Mouse (Mus musculus): ENCODE measurements around the gene Hnf1a. TPM values are rescaled to one million over a fixed set of nuclear protein-coding genes. Genes with fewer than 3 reads are reported as not detected.

Gene Hnf1a
- polyA plus RNA-seq, 1 experiment from 2014 or later = 0.05 TPM

DNA sequence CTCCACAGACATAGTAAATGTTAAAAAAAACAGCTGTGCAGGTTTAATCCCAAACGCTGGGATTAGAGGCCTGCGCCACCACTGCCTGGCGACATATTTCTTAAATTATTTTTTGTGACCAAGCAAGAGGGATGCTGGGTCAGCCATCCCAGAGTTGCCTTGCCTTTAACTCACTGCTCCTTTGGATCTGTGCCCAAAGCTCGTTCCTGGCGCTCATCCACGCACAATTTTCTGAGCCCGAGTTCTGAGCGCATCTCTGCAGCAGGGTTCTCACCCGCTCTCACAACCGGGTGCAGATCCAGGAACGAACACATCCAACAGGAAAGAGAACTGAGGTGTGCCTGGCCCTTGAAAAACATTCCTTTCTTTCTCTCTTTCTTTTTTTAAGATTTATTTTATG is 7.6 kb upstream of the Hnf1a start:
- ATAC-seq (ENCODE audit: low FRiP score, low read depth) = no peak
- no peak overlapping the region for H3K4me2 ChIP-seq (replicated peaks)
- no peak overlapping the region for H3K4me3 ChIP-seq
- 77% methylated on average over 11 of the region's 11 CpGs for WGBS
- H3K36me3 ChIP-seq = no peaks in the 10 kb centered on the region
- H3K4me1 ChIP-seq = peaks cover 16% of the 10 kb centered on the region
- H3K27me3 ChIP-seq = no peaks in the 10 kb centered on the region
- no peaks in the 10 kb centered on the region for H3K9me3 ChIP-seq
- no peak overlapping the region for H3K9ac ChIP-seq (replicated peaks)
- H3K27ac ChIP-seq (replicated peaks) = no peak overlapping the region

GRCm38 (mm10) chr5:114976935-114977334 is 6.0 kb upstream of the Hnf1a start:
- no peaks in the 10 kb centered on the region for H3K9me3 ChIP-seq
- ATAC-seq (ENCODE audit: low FRiP score, low read depth) = no peak
- no peaks in the 10 kb centered on the region for H3K27me3 ChIP-seq
- H3K9ac ChIP-seq (replicated peaks) = no peak overlapping the region
- H3K4me1 ChIP-seq = peaks cover 16% of the 10 kb centered on the region
- no peak overlapping the region for H3K4me2 ChIP-seq (replicated peaks)
- no peaks in the 10 kb centered on the region for H3K36me3 ChIP-seq
- H3K4me3 ChIP-seq = no peak overlapping the region
- no peak overlapping the region for H3K27ac ChIP-seq (replicated peaks)

DNA sequence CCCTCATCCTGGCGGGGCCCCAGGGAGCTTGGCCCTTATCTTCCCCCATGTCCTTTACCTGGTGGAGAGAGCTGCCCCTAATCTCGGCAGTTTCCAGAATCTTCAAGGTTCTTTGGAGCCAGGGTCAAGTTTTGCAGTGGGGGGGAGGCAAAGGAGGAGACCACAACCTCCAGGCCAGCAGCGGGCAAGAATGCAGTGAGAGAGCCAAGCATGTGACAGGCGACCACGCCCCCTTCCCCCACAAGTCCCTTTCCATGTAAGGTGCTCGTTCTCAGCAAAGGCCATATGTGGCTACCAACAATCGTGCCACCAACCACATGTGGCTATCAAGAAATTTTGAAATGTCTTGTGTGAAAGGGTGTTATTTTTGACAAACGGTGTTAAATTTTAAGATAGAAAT is 2.2 kb upstream of the Hnf1a start:
- Histone ChIP-seq H3K4me3 (no peak overlapping the region), H3K9ac (replicated peaks) (no peak overlapping the region), H3K4me2 (replicated peaks) (no peak overlapping the region), H3K9me3 (no peaks in the 10 kb centered on the region), H3K4me1 (peaks cover 5% of the 10 kb centered on the region), H3K27me3 (peaks cover 18% of the 10 kb centered on the region), H3K27ac (replicated peaks) (no peak overlapping the region), H3K36me3 (no peaks in the 10 kb centered on the region)
- ATAC-seq (ENCODE audit: low FRiP score, low read depth) = no peak
- WGBS = 82% methylated on average over 8 of the region's 8 CpGs

GRCm38 (mm10) chr5:114972201-114972600 is 1.3 kb upstream of the Hnf1a start:
- H3K27me3 ChIP-seq = peaks cover 23% of the 10 kb centered on the region
- H3K4me3 ChIP-seq = no peak overlapping the region
- 84% methylated on average over 9 of the region's 9 CpGs for WGBS
- no peaks in the 10 kb centered on the region for H3K9me3 ChIP-seq
- no peak overlapping the region for H3K4me2 ChIP-seq (replicated peaks)
- no peak overlapping the region for H3K9ac ChIP-seq (replicated peaks)
- H3K27ac ChIP-seq (replicated peaks) = no peak overlapping the region
- peaks cover 5% of the 10 kb centered on the region for H3K4me1 ChIP-seq
- no peak for ATAC-seq (ENCODE audit: low FRiP score, low read depth)
- H3K36me3 ChIP-seq = no peaks in the 10 kb centered on the region

DNA sequence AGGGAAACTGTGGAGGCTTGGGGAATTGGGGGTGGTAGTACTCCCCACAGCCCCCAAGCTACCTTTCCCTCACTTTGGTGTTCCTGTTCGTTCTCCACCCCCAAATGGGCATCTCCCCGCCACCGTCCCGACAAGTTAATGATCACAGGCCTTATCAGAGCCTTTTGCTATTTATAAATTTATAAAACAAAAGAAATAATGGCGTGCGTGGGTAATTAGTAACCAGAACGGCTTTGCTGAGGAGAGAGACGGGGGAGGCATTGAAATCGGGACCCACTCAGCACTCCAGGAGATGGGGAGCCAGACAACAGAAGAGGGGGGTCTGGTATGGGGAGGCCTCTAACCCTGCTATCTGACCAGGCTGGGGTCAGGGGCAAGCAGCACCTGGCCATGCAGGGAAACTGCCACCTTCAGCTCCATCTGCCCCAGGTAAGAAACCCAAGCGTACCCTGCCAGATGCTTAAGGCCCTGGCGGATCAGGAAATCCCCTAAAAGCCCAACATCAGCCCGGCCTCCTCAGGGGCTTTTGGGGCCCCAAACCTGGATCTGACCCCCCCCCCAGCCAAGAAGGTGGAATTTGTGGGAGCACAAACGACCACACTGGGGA is 1.2 kb downstream of the Hnf1a start:
- peaks cover 31% of the 10 kb centered on the region for H3K27me3 ChIP-seq
- no peak overlapping the region for H3K27ac ChIP-seq (replicated peaks)
- H3K4me1 ChIP-seq = peaks cover 5% of the 10 kb centered on the region
- no peaks in the 10 kb centered on the region for H3K36me3 ChIP-seq
- no peak overlapping the region for H3K4me3 ChIP-seq
- no peaks in the 10 kb centered on the region for H3K9me3 ChIP-seq
- H3K9ac ChIP-seq (replicated peaks) = no peak overlapping the region
- H3K4me2 ChIP-seq (replicated peaks) = no peak overlapping the region
- WGBS = 65% methylated on average over 13 of the region's 13 CpGs
- ATAC-seq (ENCODE audit: low FRiP score, low read depth) = no peak

GRCm38 (mm10) chr5:114969064-114969463 is 1.8 kb downstream of the Hnf1a start:
- Histone ChIP-seq H3K4me1 (peaks cover 5% of the 10 kb centered on the region), H3K9ac (replicated peaks) (no peak overlapping the region), H3K4me2 (replicated peaks) (no peak overlapping the region), H3K36me3 (no peaks in the 10 kb centered on the region), H3K9me3 (no peaks in the 10 kb centered on the region), H3K4me3 (no peak overlapping the region), H3K27me3 (peaks cover 31% of the 10 kb centered on the region), H3K27ac (replicated peaks) (no peak overlapping the region)
- ATAC-seq (ENCODE audit: low FRiP score, low read depth) = no peak
- WGBS = 26% methylated on average over 4 of the region's 4 CpGs

- 26% methylated on average over 7 of the region's 7 CpGs for WGBS
- Histone ChIP-seq H3K4me3 (no peak overlapping the region), H3K27ac (replicated peaks) (no peak overlapping the region), H3K27me3 (peaks cover 31% of the 10 kb centered on the region), H3K4me2 (replicated peaks) (no peak overlapping the region), H3K36me3 (no peaks in the 10 kb centered on the region), H3K9me3 (no peaks in the 10 kb centered on the region), H3K4me1 (peaks cover 5% of the 10 kb centered on the region), H3K9ac (replicated peaks) (no peak overlapping the region)
- ATAC-seq (ENCODE audit: low FRiP score, low read depth) = no peak
Observed at GRCm38 (mm10) chr5:114968651-114969050, 2.2 kb downstream of the Hnf1a start.

DNA sequence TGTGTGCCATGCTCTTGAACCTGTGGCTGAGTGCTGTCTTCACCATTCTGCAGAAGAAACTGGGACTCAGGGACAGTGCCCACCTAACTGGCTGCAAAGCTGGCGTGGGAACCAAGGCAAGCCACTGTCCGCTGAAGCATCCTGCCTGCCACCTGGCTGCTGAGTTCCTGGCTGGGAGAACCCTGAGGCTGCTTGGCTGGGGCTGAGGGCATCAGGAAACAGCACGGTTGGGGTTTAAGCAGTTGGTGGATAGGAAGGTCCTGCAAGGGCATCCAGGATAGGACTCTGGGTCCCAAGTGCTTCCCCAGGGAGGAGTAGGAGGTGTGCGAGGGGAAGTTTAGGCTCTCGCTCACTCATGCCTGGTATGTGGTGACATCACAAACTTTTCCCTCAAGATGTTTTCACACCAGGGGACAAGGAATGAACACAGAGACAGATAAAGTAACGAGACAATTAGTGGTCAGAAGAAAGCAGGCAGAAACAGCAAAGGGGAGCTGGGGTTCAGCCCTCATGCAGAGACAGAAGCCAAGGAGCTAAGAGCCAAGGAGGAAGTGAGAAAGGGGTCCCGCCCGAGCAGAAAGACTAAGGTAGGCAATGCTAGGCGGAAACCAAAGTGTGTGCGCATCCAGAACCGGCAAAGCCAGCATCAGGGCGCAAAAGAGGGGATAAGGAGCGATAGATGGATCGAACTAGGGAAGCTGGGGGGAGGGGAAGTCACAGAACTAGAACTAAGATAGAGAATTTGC is 3.2 kb downstream of the Hnf1a start:
- H3K36me3 ChIP-seq = no peaks in the 10 kb centered on the region
- 49% methylated on average over 14 of the region's 14 CpGs for WGBS
- no peaks in the 10 kb centered on the region for H3K9me3 ChIP-seq
- H3K9ac ChIP-seq (replicated peaks) = no peak overlapping the region
- H3K27me3 ChIP-seq = peaks cover 31% of the 10 kb centered on the region
- ATAC-seq (ENCODE audit: low FRiP score, low read depth) = no peak
- H3K4me3 ChIP-seq = no peak overlapping the region
- H3K4me2 ChIP-seq (replicated peaks) = no peak overlapping the region
- H3K4me1 ChIP-seq = peaks cover 5% of the 10 kb centered on the region
- H3K27ac ChIP-seq (replicated peaks) = no peak overlapping the region

DNA sequence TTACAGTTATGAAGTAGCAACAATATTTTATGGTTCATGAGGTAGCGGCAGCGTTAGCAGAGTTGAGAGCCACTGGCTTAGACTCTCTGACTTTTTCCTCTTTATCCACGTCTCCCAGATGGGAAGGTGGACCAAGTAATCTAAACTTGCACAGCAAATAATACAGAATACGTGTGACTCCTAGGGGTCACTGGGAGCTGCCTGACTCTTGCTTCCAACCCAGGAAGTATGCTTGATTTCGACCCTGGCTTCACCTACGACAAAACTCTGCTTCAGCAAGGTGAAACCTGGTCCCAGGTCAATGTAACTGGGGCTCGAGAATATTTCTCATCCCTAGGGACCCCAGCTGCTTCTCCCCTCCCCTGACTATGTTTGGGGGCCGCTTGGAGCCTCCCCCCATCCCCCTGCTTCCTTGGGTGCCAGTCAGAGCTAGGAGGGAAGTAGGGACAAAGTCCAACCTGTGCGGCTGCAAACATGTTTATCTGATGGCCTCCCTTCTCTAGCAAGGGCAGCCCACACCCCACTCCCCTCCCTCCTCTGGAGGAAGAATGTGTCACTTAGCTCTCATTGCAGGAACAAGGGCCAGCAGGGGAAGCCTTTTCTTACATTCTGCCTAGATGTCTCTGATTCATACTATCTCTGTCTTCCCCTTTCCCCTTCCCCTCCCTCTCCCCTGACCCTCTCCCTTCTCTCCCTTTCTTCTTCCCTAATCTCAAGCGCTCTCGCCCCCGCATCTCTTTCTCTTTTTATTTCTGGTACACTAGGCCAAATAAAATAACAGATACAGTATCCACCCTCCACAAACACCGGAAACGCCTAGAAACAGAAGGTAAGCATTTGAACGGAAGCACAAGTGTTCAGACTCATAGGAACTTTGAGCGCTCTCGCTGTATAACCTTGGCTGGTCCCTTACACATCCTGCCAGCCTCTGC is 5.7 kb downstream of the Hnf1a start:
- Histone ChIP-seq H3K4me1 (peaks cover 5% of the 10 kb centered on the region), H3K36me3 (no peaks in the 10 kb centered on the region), H3K9me3 (no peaks in the 10 kb centered on the region), H3K27me3 (peaks cover 31% of the 10 kb centered on the region), H3K4me2 (replicated peaks) (no peak overlapping the region), H3K4me3 (no peak overlapping the region), H3K27ac (replicated peaks) (no peak overlapping the region), H3K9ac (replicated peaks) (no peak overlapping the region)
- no peak for ATAC-seq (ENCODE audit: low FRiP score, low read depth)
- 68% methylated on average over 17 of the region's 17 CpGs for WGBS

GRCm38 (mm10) chr5:114964315-114964966 is 6.5 kb downstream of the Hnf1a start:
- Histone ChIP-seq H3K4me3 (no peak overlapping the region), H3K9ac (replicated peaks) (no peak overlapping the region), H3K4me1 (peaks cover 5% of the 10 kb centered on the region), H3K27me3 (peaks cover 24% of the 10 kb centered on the region), H3K4me2 (replicated peaks) (no peak overlapping the region), H3K36me3 (no peaks in the 10 kb centered on the region), H3K27ac (replicated peaks) (no peak overlapping the region), H3K9me3 (no peaks in the 10 kb centered on the region)
- ATAC-seq (ENCODE audit: low FRiP score, low read depth) = no peak
- WGBS = 78% methylated on average over 7 of the region's 7 CpGs

- no peaks in the 10 kb centered on the region for H3K4me1 ChIP-seq
- ATAC-seq (ENCODE audit: low FRiP score, low read depth) = no peak
- H3K9ac ChIP-seq (replicated peaks) = no peak overlapping the region
- H3K27ac ChIP-seq (replicated peaks) = no peak overlapping the region
- H3K9me3 ChIP-seq = no peaks in the 10 kb centered on the region
- H3K27me3 ChIP-seq = peaks cover 7% of the 10 kb centered on the region
- no peak overlapping the region for H3K4me3 ChIP-seq
- WGBS = 54% methylated on average over 4 of the region's 4 CpGs
- no peak overlapping the region for H3K4me2 ChIP-seq (replicated peaks)
- H3K36me3 ChIP-seq = no peaks in the 10 kb centered on the region
Observed at GRCm38 (mm10) chr5:114961590-114962360, 9.1 kb downstream of the Hnf1a start.

All from midbrain, embryonic 12.5 days (tissue).